Mouse (Mus musculus) ES-E14 (cell line): Measurements from ENCODE around the gene Mpl.

ENCODE experiments used
- CHD2 ChIP-seq: IDR thresholded peaks from 2 replicates; pipeline ENCODE4 v1.6.1; 2014; ENCODE audit warnings: mild to moderate bottlenecking, low read depth, low read length, inconsistent platforms
- MAFK ChIP-seq: IDR thresholded peaks from 2 replicates; pipeline ENCODE4 v1.6.1; 2014; ENCODE audit warnings: mild to moderate bottlenecking, low read depth, low read length, inconsistent platforms; ENCODE audit not compliant: insufficient read depth

GRCm38 (mm10) chr4:118472687-118473086 lies 15.4 kb upstream of the Mpl start:
- no peak for TF ChIP-seq MAFK
- TF ChIP-seq CHD2: no peak
